Mouse (Mus musculus) kidney, adult 2 months (tissue): ENCODE results near the gene Kif26b. TPM values are rescaled to one million over a fixed set of nuclear protein-coding genes. Genes with fewer than 3 reads are reported as not detected.

Experiments
- DNase-seq: peaks from one replicate; pipeline ENCODE4 v3.0.0; 2021
- H3K27ac ChIP-seq: fragments of 200-500 bp; 2 replicates; pipeline ENCODE4 v1.5.1; 2012; ENCODE audit warnings: low read depth, low read length, control low read depth, inconsistent platforms; ENCODE audit not compliant: insufficient read depth
- H3K27me3 ChIP-seq: fragments of 200-500 bp; replicated peaks from 2 replicates; pipeline ENCODE4 v1.6.1; 2012; ENCODE audit warnings: mild to moderate bottlenecking, moderate library complexity, low read length, inconsistent platforms; ENCODE audit not compliant: control insufficient read depth, insufficient read depth
- H3K36me3 ChIP-seq: fragments of 200-500 bp; 2 replicates; pipeline ENCODE4 v1.6.1; 2012; ENCODE audit warnings: mild to moderate bottlenecking, moderate library complexity, low read length, inconsistent platforms; ENCODE audit not compliant: control insufficient read depth, insufficient read depth
- H3K4me1 ChIP-seq: fragments of 200-500 bp; 2 replicates; pipeline ENCODE4 v1.6.1; 2011; ENCODE audit warnings: low read length; ENCODE audit not compliant: control insufficient read depth, insufficient read depth
- H3K4me3 ChIP-seq: fragments of 200-500 bp; 2 replicates; pipeline ENCODE4 v1.5.1; 2011; ENCODE audit warnings: mild to moderate bottlenecking, low read depth, low read length, control low read depth; ENCODE audit not compliant: insufficient read depth
- CTCF ChIP-seq: fragments of 200-500 bp; conservative IDR thresholded peaks from 2 replicates; pipeline ENCODE4 v1.5.1; 2011; ENCODE audit warnings: low read depth, mild to moderate bottlenecking, control low read depth, low read length, moderate library complexity, mixed read lengths; ENCODE audit not compliant: insufficient read depth, insufficient read length
- POLR2A ChIP-seq: fragments of 200-500 bp; IDR thresholded peaks from one replicate; pipeline ENCODE4 v1.6.1; 2011; ENCODE audit warnings: low read depth, low read length, control low read depth
- WGBS: fragments of 180-500 bp; shearing (Covaris S2); methylation state at CpG from one replicate; pipeline ENCODE4 v1.1.7; 2018; 5-methylcytosine and 5-hydroxymethylcytosine counted together
- polyA plus RNA-seq: library from polyadenylated mRNA; depleted of rRNA; stranded (reverse); fragments of >200 nt; gene quantifications from 2 replicates; pipeline ENCODE4 v1.2.3, GENCODE M21; 2012

Gene Kif26b
- polyA plus RNA-seq, 1 experiment, result 0.97 TPM

- Histone ChIP-seq H3K36me3 (no peaks in the 10 kb centered on the region), H3K27ac (no peak overlapping the region), H3K4me3 (no peak overlapping the region), H3K4me1 (no peaks in the 10 kb centered on the region), H3K27me3 (no peaks in the 10 kb centered on the region)
- TF ChIP-seq CTCF (no peak), POLR2A (no peak)
- WGBS, result 48% methylated on average over 12 of the region's 12 CpGs
- DNase-seq, result no peak
Observed at GRCm38 (mm10) chr1:178952910-178953309, 424.0 kb downstream of the Kif26b start.

DNA sequence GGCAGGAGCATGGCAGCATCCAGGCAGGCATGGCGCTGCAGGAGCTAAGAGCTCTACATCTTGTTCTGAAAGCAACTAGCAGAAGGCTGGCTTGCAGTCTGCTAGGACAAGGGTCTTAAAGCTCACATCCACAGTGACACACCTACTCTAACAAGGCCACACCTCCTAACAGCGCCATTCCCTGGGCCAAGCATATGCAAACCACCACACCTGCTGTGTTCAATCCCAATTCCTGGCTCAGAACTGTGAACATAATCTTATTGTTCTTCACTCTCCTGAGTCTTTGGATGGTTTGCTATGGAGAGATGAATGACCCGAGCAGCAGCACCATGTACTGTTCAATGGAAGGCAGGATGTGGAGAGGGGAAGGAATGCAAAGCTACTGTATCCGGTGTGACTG, 429.7 kb downstream of the Kif26b start:
- H3K27me3 ChIP-seq, result no peaks in the 10 kb centered on the region
- no peak for DNase-seq
- no peak overlapping the region for H3K4me3 ChIP-seq
- no peaks in the 10 kb centered on the region for H3K36me3 ChIP-seq
- no peak overlapping the region for H3K27ac ChIP-seq
- WGBS, result 94% methylated on average over 4 of the region's 4 CpGs
- no peaks in the 10 kb centered on the region for H3K4me1 ChIP-seq
- TF ChIP-seq CTCF (no peak), POLR2A (no peak)

DNA sequence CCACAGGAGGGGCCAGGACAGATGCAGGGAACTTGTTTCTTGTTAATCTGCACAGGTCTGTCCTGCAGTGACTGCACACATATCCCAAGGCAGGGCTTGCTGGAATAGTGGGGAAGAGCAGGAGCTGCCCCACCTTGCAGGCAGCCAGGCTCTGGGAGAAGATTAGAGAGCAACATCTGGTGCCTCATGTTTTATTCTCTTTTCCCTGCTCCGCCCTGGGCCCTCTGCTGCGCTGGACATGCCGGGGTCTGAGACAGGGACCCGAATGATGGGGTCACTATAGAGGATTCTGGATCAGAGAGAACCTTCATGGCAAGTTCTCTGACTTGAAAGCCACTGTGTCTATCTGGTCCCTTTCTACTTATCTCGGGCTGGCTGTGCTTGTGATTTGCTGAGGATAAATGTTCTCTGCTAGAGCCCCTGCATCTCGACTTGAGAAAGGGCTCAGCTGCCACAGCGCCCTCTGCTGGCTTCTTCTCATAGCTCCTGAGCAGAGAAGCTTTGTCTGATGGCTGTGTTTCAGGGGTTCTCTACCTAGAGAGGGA, 431.2 kb downstream of the Kif26b start:
- no peaks in the 10 kb centered on the region for H3K4me1 ChIP-seq
- peak; percentile 44 for DNase-seq
- H3K27me3 ChIP-seq, result no peaks in the 10 kb centered on the region

GRCm38 (mm10) chr1:178961661-178962060, 432.7 kb downstream of the Kif26b start:
- no peaks in the 10 kb centered on the region for H3K36me3 ChIP-seq
- WGBS, result 80% methylated on average over 9 of the region's 9 CpGs

More for the DNA sequence above, 431.2 kb downstream of the Kif26b start:
- no peak overlapping the region for H3K27ac ChIP-seq
- TF ChIP-seq CTCF, result peak; percentile 69
- TF ChIP-seq POLR2A, result no peak
- no peak overlapping the region for H3K4me3 ChIP-seq
- 47% methylated on average over 7 of the region's 7 CpGs for WGBS
- H3K36me3 ChIP-seq, result no peaks in the 10 kb centered on the region

GRCm38 (mm10) chr1:178972055-178972454, 443.1 kb downstream of the Kif26b start:
- no peak for TF ChIP-seq CTCF
- TF ChIP-seq POLR2A, result no peak
- Histone ChIP-seq H3K36me3 (no peaks in the 10 kb centered on the region), H3K4me3 (no peak overlapping the region), H3K27ac (no peak overlapping the region), H3K4me1 (no peaks in the 10 kb centered on the region), H3K27me3 (no peaks in the 10 kb centered on the region)
- DNase-seq, result no peak
- WGBS, result 84% methylated on average over 10 of the region's 10 CpGs

More at GRCm38 (mm10) chr1:178961661-178962060, 432.7 kb downstream of the Kif26b start:
- TF ChIP-seq CTCF (no peak), POLR2A (no peak)
- H3K27ac ChIP-seq, result no peak overlapping the region
- no peak for DNase-seq
- no peak overlapping the region for H3K4me3 ChIP-seq
- H3K27me3 ChIP-seq, result no peaks in the 10 kb centered on the region
- no peaks in the 10 kb centered on the region for H3K4me1 ChIP-seq

GRCm38 (mm10) chr1:178978617-178979245, 449.8 kb downstream of the Kif26b start:
- H3K27ac ChIP-seq, result no peak overlapping the region
- 68% methylated on average over 8 of the region's 8 CpGs for WGBS

DNA sequence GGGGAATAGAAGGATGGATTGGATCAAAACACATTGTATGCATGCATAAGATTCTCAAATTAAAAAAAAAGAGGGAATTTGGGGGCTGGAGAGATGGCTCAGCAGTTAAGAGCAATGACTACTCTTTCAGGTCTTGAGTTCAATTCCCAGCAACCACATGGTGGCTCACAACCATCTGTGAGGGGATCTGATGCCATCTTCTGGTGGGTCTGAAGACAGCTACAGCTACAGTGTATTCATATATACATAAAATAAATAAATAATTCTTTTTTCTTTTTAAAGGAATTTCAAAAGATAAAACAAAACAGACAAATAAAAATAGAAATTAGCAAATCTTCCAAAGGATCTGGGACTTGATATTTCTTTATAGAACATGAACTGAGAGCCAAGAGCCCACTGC, 451.3 kb downstream of the Kif26b start:
- no peaks in the 10 kb centered on the region for H3K27me3 ChIP-seq
- H3K4me1 ChIP-seq, result no peaks in the 10 kb centered on the region
- no peak overlapping the region for H3K27ac ChIP-seq
- no peaks in the 10 kb centered on the region for H3K36me3 ChIP-seq
- DNase-seq, result no peak
- TF ChIP-seq POLR2A (no peak), CTCF (no peak)
- no peak overlapping the region for H3K4me3 ChIP-seq

More at GRCm38 (mm10) chr1:178978617-178979245, 449.8 kb downstream of the Kif26b start:
- Histone ChIP-seq H3K27me3 (no peaks in the 10 kb centered on the region), H3K4me1 (no peaks in the 10 kb centered on the region), H3K4me3 (no peak overlapping the region), H3K36me3 (no peaks in the 10 kb centered on the region)
- TF ChIP-seq CTCF, result no peak
- no peak for TF ChIP-seq POLR2A
- DNase-seq, result no peak

DNA sequence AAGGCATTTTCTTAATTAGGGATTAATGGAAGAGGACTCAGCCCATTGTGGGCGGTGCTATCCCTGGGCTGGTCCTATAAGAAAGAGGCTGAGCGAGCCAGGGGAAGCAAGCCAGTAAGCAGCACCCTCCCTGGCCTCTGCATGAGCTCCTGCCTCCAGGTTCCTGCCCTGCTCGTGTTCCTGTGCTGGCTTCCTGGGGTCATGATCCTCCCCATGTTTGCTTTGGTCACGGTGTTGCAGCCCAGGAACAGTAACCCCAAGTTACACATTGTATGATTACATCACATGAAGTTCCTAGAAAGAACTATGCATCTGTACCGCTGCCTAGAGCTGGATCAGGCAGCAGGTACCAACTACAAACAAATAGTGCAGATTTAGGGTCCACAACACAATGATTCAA, 452.7 kb downstream of the Kif26b start:
- Histone ChIP-seq H3K27ac (no peak overlapping the region), H3K27me3 (no peaks in the 10 kb centered on the region), H3K36me3 (no peaks in the 10 kb centered on the region), H3K4me1 (no peaks in the 10 kb centered on the region), H3K4me3 (no peak overlapping the region)
- no peak for TF ChIP-seq CTCF
- no peak for TF ChIP-seq POLR2A
- DNase-seq, result no peak
- WGBS, result 71% methylated on average over 5 of the region's 5 CpGs
